Mouse (Mus musculus): ENCODE measurements around the gene Gm28308.

Gm28308 gene

GRCm38 (mm10) chr6:52180213-52180710 lies 32.9 kb downstream of the Gm28308 start:
- DNase-seq, result no peak

- DNase-seq, result no peak
Measured at GRCm38 (mm10) chr6:52179690-52180089, 33.4 kb downstream of the Gm28308 start.

GRCm38 (mm10) chr6:52178918-52179665 lies 34.0 kb downstream of the Gm28308 start:
- DNase-seq, result no peak

- DNase-seq, result no peak
Measured at GRCm38 (mm10) chr6:52177806-52178205, 35.3 kb downstream of the Gm28308 start.

- no peak for DNase-seq
Measured at GRCm38 (mm10) chr6:52177061-52177735, 35.9 kb downstream of the Gm28308 start, which contains the start of gene 5730596B20Rik. Gene 5730596B20Rik, plus strand, starts transcription at chr6:52177498.

GRCm38 (mm10) chr6:52176391-52176790 lies 36.7 kb downstream of the Gm28308 start:
- no peak for DNase-seq

- no peak for DNase-seq
Measured at GRCm38 (mm10) chr6:52175864-52176263, 37.3 kb downstream of the Gm28308 start.

- no peak for DNase-seq
Measured at GRCm38 (mm10) chr6:52174968-52175751, 38.0 kb downstream of the Gm28308 start.

- DNase-seq, result no peak
Measured at GRCm38 (mm10) chr6:52173648-52174047, 39.5 kb downstream of the Gm28308 start.

GRCm38 (mm10) chr6:52172501-52172900 lies 40.6 kb downstream of the Gm28308 start:
- no peak for DNase-seq

GRCm38 (mm10) chr6:52171938-52172337 lies 41.2 kb downstream of the Gm28308 start:
- no peak for DNase-seq

GRCm38 (mm10) chr6:52171331-52171730 lies 41.8 kb downstream of the Gm28308 start:
- DNase-seq, result no peak

- DNase-seq, result no peak
Measured at GRCm38 (mm10) chr6:52170898-52171223, 42.3 kb downstream of the Gm28308 start.

GRCm38 (mm10) chr6:52170166-52170897 lies 42.8 kb downstream of the Gm28308 start:
- no peak for DNase-seq

GRCm38 (mm10) chr6:52169499-52170165 lies 43.5 kb downstream of the Gm28308 start:
- DNase-seq, result no peak

- DNase-seq, result no peak
Measured at GRCm38 (mm10) chr6:52168191-52169055, 44.7 kb downstream of the Gm28308 start.

GRCm38 (mm10) chr6:52167736-52168161 lies 45.4 kb downstream of the Gm28308 start:
- DNase-seq, result no peak

- DNase-seq, result no peak
Measured at GRCm38 (mm10) chr6:52167176-52167575, 46.0 kb downstream of the Gm28308 start.

GRCm38 (mm10) chr6:52166431-52167077 lies 46.6 kb downstream of the Gm28308 start:
- no peak for DNase-seq

Data from right cerebral cortex, adult 18-20 months (tissue).